Mouse (Mus musculus): ENCODE measurements at regions not wholly inside any gene's neighbourhood (a gene's known extent, or its start where the extent isn't known, plus 50 kb on each side); places are given as distances from the start of the nearest gene placed in this dataset.

GRCm38 (mm10) chr16:82430384-82430783 lies 397.8 kb upstream of the Gm21833 start:
- Histone ChIP-seq H3K27me3 (ENCODE audit: control insufficient read depth, insufficient read depth, low read length) (no peaks in the 10 kb centered on the region), H3K27ac (replicated peaks) (no peak overlapping the region), H3K4me3 (ENCODE audit: low read depth, low read length) (no peak overlapping the region), H3K4me2 (replicated peaks; ENCODE audit: low read depth) (no peak overlapping the region), H3K36me3 (ENCODE audit: control insufficient read depth, insufficient read depth, low read length) (no peaks in the 10 kb centered on the region), H3K4me1 (replicated peaks; ENCODE audit: control insufficient read depth, insufficient read depth) (no peaks in the 10 kb centered on the region), H3K9me3 (ENCODE audit: control insufficient read depth, low read length) (no peaks in the 10 kb centered on the region), H3K9ac (ENCODE audit: low read length) (no peak overlapping the region)
- TF ChIP-seq EP300 (optimal IDR thresholded peaks at IDR 0.05) (no peak), CTCF (IDR thresholded peaks at IDR 0.05; ENCODE audit: low read depth) (no peak)
- ATAC-seq (ENCODE audit: low FRiP score, low TSS enrichment) (no peak), DNase-seq (ENCODE audit: low spot score) (no peak)
- WGBS, result 87% methylated on average over 3 of the region's 3 CpGs

- H3K9me3 ChIP-seq (ENCODE audit: control insufficient read depth, low read length), result no peaks in the 10 kb centered on the region
- H3K36me3 ChIP-seq (ENCODE audit: control insufficient read depth, insufficient read depth, low read length), result no peaks in the 10 kb centered on the region
- no peaks in the 10 kb centered on the region for H3K4me1 ChIP-seq (replicated peaks; ENCODE audit: control insufficient read depth, insufficient read depth)
- no peak for ATAC-seq (ENCODE audit: low FRiP score, low TSS enrichment)
- no peak overlapping the region for H3K4me3 ChIP-seq (ENCODE audit: low read depth, low read length)
- no peak overlapping the region for H3K27ac ChIP-seq (replicated peaks)
- H3K9ac ChIP-seq (ENCODE audit: low read length), result no peak overlapping the region
- no peaks in the 10 kb centered on the region for H3K27me3 ChIP-seq (ENCODE audit: control insufficient read depth, insufficient read depth, low read length)
- WGBS, result 70% methylated on average over 3 of the region's 3 CpGs
- TF ChIP-seq EP300 (optimal IDR thresholded peaks at IDR 0.05) (no peak), CTCF (IDR thresholded peaks at IDR 0.05; ENCODE audit: low read depth) (no peak)
- DNase-seq (ENCODE audit: low spot score), result no peak
- H3K4me2 ChIP-seq (replicated peaks; ENCODE audit: low read depth), result no peak overlapping the region
These were observed 397.1 kb upstream of the Gm21833 start for GRCm38 (mm10) chr16:82431075-82431474.

GRCm38 (mm10) chr16:82431811-82432210 lies 396.4 kb upstream of the Gm21833 start:
- DNase-seq (ENCODE audit: low spot score), result no peak
- no peaks in the 10 kb centered on the region for H3K9me3 ChIP-seq (ENCODE audit: control insufficient read depth, low read length)
- ATAC-seq (ENCODE audit: low FRiP score, low TSS enrichment), result no peak
- H3K27me3 ChIP-seq (ENCODE audit: control insufficient read depth, insufficient read depth, low read length), result no peaks in the 10 kb centered on the region
- no peak overlapping the region for H3K4me3 ChIP-seq (ENCODE audit: low read depth, low read length)
- H3K36me3 ChIP-seq (ENCODE audit: control insufficient read depth, insufficient read depth, low read length), result no peaks in the 10 kb centered on the region
- no peak overlapping the region for H3K4me2 ChIP-seq (replicated peaks; ENCODE audit: low read depth)
- no peak overlapping the region for H3K27ac ChIP-seq (replicated peaks)
- H3K9ac ChIP-seq (ENCODE audit: low read length), result no peak overlapping the region
- no peaks in the 10 kb centered on the region for H3K4me1 ChIP-seq (replicated peaks; ENCODE audit: control insufficient read depth, insufficient read depth)
- 64% methylated on average over 1 of the region's 1 CpGs for WGBS
- TF ChIP-seq CTCF (IDR thresholded peaks at IDR 0.05; ENCODE audit: low read depth), result no peak

GRCm38 (mm10) chr16:82460872-82461271 lies 367.3 kb upstream of the Gm21833 start:
- no peaks in the 10 kb centered on the region for H3K36me3 ChIP-seq (ENCODE audit: control insufficient read depth, insufficient read depth, low read length)
- no peak for DNase-seq (ENCODE audit: low spot score)

GRCm38 (mm10) chr16:82470736-82471387 lies 357.3 kb upstream of the Gm21833 start:
- no peak for ATAC-seq (ENCODE audit: low FRiP score, low TSS enrichment)
- Histone ChIP-seq H3K4me1 (replicated peaks; ENCODE audit: control insufficient read depth, insufficient read depth) (no peaks in the 10 kb centered on the region), H3K9me3 (ENCODE audit: control insufficient read depth, low read length) (no peaks in the 10 kb centered on the region), H3K27ac (replicated peaks) (no peak overlapping the region), H3K9ac (ENCODE audit: low read length) (no peak overlapping the region), H3K4me3 (ENCODE audit: low read depth, low read length) (no peak overlapping the region), H3K36me3 (ENCODE audit: control insufficient read depth, insufficient read depth, low read length) (no peaks in the 10 kb centered on the region), H3K27me3 (ENCODE audit: control insufficient read depth, insufficient read depth, low read length) (no peaks in the 10 kb centered on the region), H3K4me2 (replicated peaks; ENCODE audit: low read depth) (no peak overlapping the region)
- WGBS, result 36% methylated on average over 7 of the region's 7 CpGs
- no peak for TF ChIP-seq CTCF (IDR thresholded peaks at IDR 0.05; ENCODE audit: low read depth)
- no peak for TF ChIP-seq EP300 (optimal IDR thresholded peaks at IDR 0.05)
- no peak for DNase-seq (ENCODE audit: low spot score)

More at GRCm38 (mm10) chr16:82460872-82461271, 367.3 kb upstream of the Gm21833 start:
- Histone ChIP-seq H3K9me3 (ENCODE audit: control insufficient read depth, low read length) (no peaks in the 10 kb centered on the region), H3K4me2 (replicated peaks; ENCODE audit: low read depth) (no peak overlapping the region), H3K27ac (replicated peaks) (no peak overlapping the region), H3K4me1 (replicated peaks; ENCODE audit: control insufficient read depth, insufficient read depth) (no peaks in the 10 kb centered on the region), H3K27me3 (ENCODE audit: control insufficient read depth, insufficient read depth, low read length) (no peaks in the 10 kb centered on the region), H3K4me3 (ENCODE audit: low read depth, low read length) (no peak overlapping the region), H3K9ac (ENCODE audit: low read length) (no peak overlapping the region)
- TF ChIP-seq EP300 (optimal IDR thresholded peaks at IDR 0.05) (no peak), CTCF (IDR thresholded peaks at IDR 0.05; ENCODE audit: low read depth) (no peak)
- 88% methylated on average over 4 of the region's 4 CpGs for WGBS
- no peak for ATAC-seq (ENCODE audit: low FRiP score, low TSS enrichment)

- Histone ChIP-seq H3K9me3 (ENCODE audit: control insufficient read depth, low read length) (no peaks in the 10 kb centered on the region), H3K36me3 (ENCODE audit: control insufficient read depth, insufficient read depth, low read length) (no peaks in the 10 kb centered on the region), H3K4me2 (replicated peaks; ENCODE audit: low read depth) (no peak overlapping the region), H3K27me3 (ENCODE audit: control insufficient read depth, insufficient read depth, low read length) (no peaks in the 10 kb centered on the region), H3K27ac (replicated peaks) (no peak overlapping the region), H3K9ac (ENCODE audit: low read length) (no peak overlapping the region), H3K4me1 (replicated peaks; ENCODE audit: control insufficient read depth, insufficient read depth) (no peaks in the 10 kb centered on the region), H3K4me3 (ENCODE audit: low read depth, low read length) (no peak overlapping the region)
- 81% methylated on average over 1 of the region's 1 CpGs for WGBS
- TF ChIP-seq EP300 (optimal IDR thresholded peaks at IDR 0.05) (no peak), CTCF (IDR thresholded peaks at IDR 0.05; ENCODE audit: low read depth) (no peak)
- ATAC-seq (ENCODE audit: low FRiP score, low TSS enrichment) (no peak), DNase-seq (ENCODE audit: low spot score) (no peak)
These were observed 307.8 kb upstream of the Gm21833 start for GRCm38 (mm10) chr16:82520406-82520805.
